Mouse (Mus musculus) urinary bladder, adult 18-20 months (tissue): ENCODE measurements around the gene Pdk1.
A peak's percentile ranks its signal among the peaks of the same experiment; 100 is the strongest.

Source experiments
- DNase-seq, 2 experiments: peaks; one replicate each; pipeline ENCODE4 v3.0.0; 2022; ENCODE audit warnings: low spot score in 2 of 2, mixed read lengths in 2 of 2

Gene Pdk1

GRCm38 (mm10) chr2:71872801-71873443 is at the start of gene Pdk1:
TSS of gene Pdk1 (plus strand) at chr2:71873224.
- DNase-seq: peak; percentile 99

GRCm38 (mm10) chr2:71824146-71824545 is 48.9 kb upstream of the Pdk1 start:
- no peak for DNase-seq

- DNase-seq: no peak
These were observed 45.3 kb upstream of the Pdk1 start for GRCm38 (mm10) chr2:71827711-71828110.

GRCm38 (mm10) chr2:71828928-71829327 is 44.1 kb upstream of the Pdk1 start:
- no peak for DNase-seq

GRCm38 (mm10) chr2:71833626-71834025 is 39.4 kb upstream of the Pdk1 start:
- DNase-seq: no peak

- no peak for DNase-seq
These were observed 38.7 kb upstream of the Pdk1 start for GRCm38 (mm10) chr2:71834371-71834770.

- DNase-seq: no peak
These were observed 37.5 kb upstream of the Pdk1 start for GRCm38 (mm10) chr2:71835556-71835955.

- no peak for DNase-seq
These were observed 36.8 kb upstream of the Pdk1 start for GRCm38 (mm10) chr2:71836232-71836631.

GRCm38 (mm10) chr2:71837261-71837660 is 35.8 kb upstream of the Pdk1 start:
- no peak for DNase-seq

GRCm38 (mm10) chr2:71837791-71838190 is 35.2 kb upstream of the Pdk1 start:
- peak in 1 of 2 experiments; percentile 37 for DNase-seq

GRCm38 (mm10) chr2:71843316-71843715 is 29.7 kb upstream of the Pdk1 start:
- no peak for DNase-seq

GRCm38 (mm10) chr2:71844906-71845305 is 28.1 kb upstream of the Pdk1 start:
- no peak for DNase-seq

- DNase-seq: peak; percentile 12 to 33
These were observed 20.9 kb upstream of the Pdk1 start for GRCm38 (mm10) chr2:71852161-71852560.

- DNase-seq: no peak
These were observed 17.9 kb upstream of the Pdk1 start for GRCm38 (mm10) chr2:71855076-71855475.

GRCm38 (mm10) chr2:71863531-71864173 is 9.4 kb upstream of the Pdk1 start:
- DNase-seq: no peak

GRCm38 (mm10) chr2:71865022-71865421 is 8.0 kb upstream of the Pdk1 start:
- no peak for DNase-seq

GRCm38 (mm10) chr2:71865935-71866334 is 7.1 kb upstream of the Pdk1 start:
- DNase-seq: no peak

GRCm38 (mm10) chr2:71866565-71866964 is 6.5 kb upstream of the Pdk1 start:
- no peak for DNase-seq

GRCm38 (mm10) chr2:71867019-71867418 is 6.0 kb upstream of the Pdk1 start:
- DNase-seq: no peak

GRCm38 (mm10) chr2:71867480-71867879 is 5.5 kb upstream of the Pdk1 start:
- DNase-seq: no peak

GRCm38 (mm10) chr2:71868256-71868655 is 4.8 kb upstream of the Pdk1 start:
- no peak for DNase-seq

GRCm38 (mm10) chr2:71872141-71872540 is 883 bp upstream of the Pdk1 start:
- no peak for DNase-seq

GRCm38 (mm10) chr2:71873474-71874322 is 674 bp downstream of the Pdk1 start:
- DNase-seq: peak; percentile 48 to 56
